Mouse (Mus musculus) lung, embryonic 14.5 days (tissue): Measurements from ENCODE around the gene Camk1g. TPM values are rescaled to one million over a fixed set of nuclear protein-coding genes. Genes with fewer than 3 reads are reported as not detected.

Source experiments
- ATAC-seq: fragments of 200-750 bp; cut with Nextera tagmentation; 2 replicates; pipeline ENCODE4 v1.8.0; 2017; ENCODE audit warnings: mild to moderate bottlenecking, moderate TSS enrichment, moderate library complexity; ENCODE audit not compliant: insufficient read depth
- DNase-seq: peaks from one replicate; pipeline ENCODE4 v3.0.0-alpha.2; 2015
- H3K27ac ChIP-seq: fragments of 300-500 bp; sonication (generic); 2 replicates; pipeline ENCODE4 v1.5.1; 2014; ENCODE audit warnings: low read depth, mild to moderate bottlenecking, moderate library complexity
- H3K27me3 ChIP-seq: fragments of 300-500 bp; sonication (generic); 2 replicates; pipeline ENCODE4 v1.6.1; 2014; ENCODE audit warnings: low read length, control low read depth; ENCODE audit not compliant: insufficient read depth
- H3K36me3 ChIP-seq: fragments of 300-500 bp; sonication (generic); 2 replicates; pipeline ENCODE4 v1.6.1; 2014; ENCODE audit warnings: control low read depth; ENCODE audit not compliant: insufficient read depth
- H3K4me1 ChIP-seq: fragments of 300-500 bp; sonication (generic); 2 replicates; pipeline ENCODE4 v1.6.1; 2014; ENCODE audit warnings: antibody characterized with exemption, control low read depth; ENCODE audit not compliant: insufficient read depth
- H3K4me2 ChIP-seq: fragments of 300-500 bp; sonication (generic); 2 replicates; pipeline ENCODE4 v1.6.1; 2014; ENCODE audit warnings: mild to moderate bottlenecking
- H3K4me3 ChIP-seq: fragments of 300-500 bp; sonication (generic); 2 replicates; pipeline ENCODE4 v1.5.1; 2014; ENCODE audit warnings: low read depth, low read length
- H3K9ac ChIP-seq: fragments of 300-500 bp; sonication (generic); 2 replicates; pipeline ENCODE4 v1.6.1; 2014
- H3K9me3 ChIP-seq: fragments of 300-500 bp; sonication (generic); 2 replicates; pipeline ENCODE4 v1.6.1; 2016; ENCODE audit warnings: low read depth, low read length, control low read depth
- CTCF ChIP-seq: IDR thresholded peaks from 2 replicates; pipeline ENCODE4 v1.5.1; 2016; ENCODE audit warnings: antibody characterized with exemption, low read depth
- WGBS: fragments of 180-500 bp; shearing (Covaris S2); extraction: QIAGEN DNeasy Blood & Tissue Kit; methylation state at CpG from one replicate; pipeline ENCODE4 v1.1.7; 2014; 5-methylcytosine and 5-hydroxymethylcytosine counted together
- polyA plus RNA-seq: library from polyadenylated mRNA; unstranded; fragments of >200 nt; fragmentation: Nextera tagmentation; extraction: Ambion mirVana; gene quantifications from 2 replicates; pipeline ENCODE4 v1.2.1, GENCODE M21; 2014

The Camk1g gene
- polyA plus RNA-seq, 1 experiment from 2014 or later: 28.4 TPM

- Histone ChIP-seq H3K4me1 (no peaks in the 10 kb centered on the region), H3K27ac (no peak overlapping the region), H3K27me3 (no peaks in the 10 kb centered on the region), H3K4me3 (no peak overlapping the region), H3K4me2 (no peak overlapping the region), H3K9ac (no peak overlapping the region), H3K36me3 (peaks cover 6% of the 10 kb centered on the region; the same call in 1 of the 2 replicates), H3K9me3 (no peaks in the 10 kb centered on the region)
- WGBS: 66% methylated on average over 4 of the region's 4 CpGs
- no peak for TF ChIP-seq CTCF
- DNase-seq (no peak), ATAC-seq (no peak)
These were observed 26.2 kb downstream of the Camk1g start for GRCm38 (mm10) chr1:193343853-193344252.

GRCm38 (mm10) chr1:193342198-193342946, 27.7 kb downstream of the Camk1g start:
- Histone ChIP-seq H3K27me3 (no peaks in the 10 kb centered on the region), H3K27ac (no peak overlapping the region), H3K4me2 (no peak overlapping the region), H3K9me3 (no peaks in the 10 kb centered on the region), H3K36me3 (no peaks in the 10 kb centered on the region), H3K4me1 (no peaks in the 10 kb centered on the region), H3K9ac (no peak overlapping the region), H3K4me3 (no peak overlapping the region)
- ATAC-seq: no peak; the same call in 1 of the 2 replicates
- no peak for DNase-seq
- TF ChIP-seq CTCF: no peak
- 69% methylated on average over 5 of the region's 5 CpGs for WGBS

- no peak overlapping the region for H3K9ac ChIP-seq
- no peaks in the 10 kb centered on the region for H3K9me3 ChIP-seq
- H3K4me2 ChIP-seq: no peak overlapping the region
- no peaks in the 10 kb centered on the region for H3K27me3 ChIP-seq
- WGBS: 78% methylated on average over 9 of the region's 9 CpGs
- no peaks in the 10 kb centered on the region for H3K4me1 ChIP-seq
- H3K27ac ChIP-seq: no peak overlapping the region
- H3K36me3 ChIP-seq: no peaks in the 10 kb centered on the region
- H3K4me3 ChIP-seq: no peak overlapping the region
- ATAC-seq (no peak), DNase-seq (no peak)
- TF ChIP-seq CTCF: no peak
These were observed 31.6 kb downstream of the Camk1g start for GRCm38 (mm10) chr1:193338363-193338995.

- no peak for TF ChIP-seq CTCF
- no peak overlapping the region for H3K4me2 ChIP-seq
- ATAC-seq (no peak), DNase-seq (no peak)
- no peaks in the 10 kb centered on the region for H3K4me1 ChIP-seq
- no peaks in the 10 kb centered on the region for H3K9me3 ChIP-seq
- no peaks in the 10 kb centered on the region for H3K36me3 ChIP-seq
- H3K27me3 ChIP-seq: no peaks in the 10 kb centered on the region
- no peak overlapping the region for H3K4me3 ChIP-seq
- H3K9ac ChIP-seq: no peak overlapping the region
- no peak overlapping the region for H3K27ac ChIP-seq
- 40% methylated on average over 4 of the region's 4 CpGs for WGBS
These were observed 32.2 kb downstream of the Camk1g start for GRCm38 (mm10) chr1:193337787-193338310.

DNA sequence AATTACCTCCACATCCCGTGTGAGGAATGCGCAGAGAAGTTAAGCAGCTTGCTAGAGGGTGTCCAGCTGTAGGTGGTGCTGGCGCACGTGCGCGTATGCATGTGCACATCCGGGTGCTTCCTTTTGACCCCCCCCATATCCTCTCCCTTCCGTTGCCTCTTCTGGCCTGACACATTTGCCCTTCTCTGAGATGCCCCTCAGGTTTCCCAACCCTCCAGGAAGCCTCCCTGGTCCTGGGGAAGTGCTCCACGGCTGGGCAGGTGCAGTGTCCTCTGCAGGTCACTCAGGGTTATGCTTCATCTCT, 33.1 kb downstream of the Camk1g start:
- no peaks in the 10 kb centered on the region for H3K9me3 ChIP-seq
- no peak for TF ChIP-seq CTCF
- H3K36me3 ChIP-seq: no peaks in the 10 kb centered on the region
- no peak for DNase-seq
- H3K4me2 ChIP-seq: no peak overlapping the region
- no peaks in the 10 kb centered on the region for H3K27me3 ChIP-seq
- H3K4me1 ChIP-seq: no peaks in the 10 kb centered on the region
- no peak for ATAC-seq
- no peak overlapping the region for H3K9ac ChIP-seq
- WGBS: 78% methylated on average over 9 of the region's 9 CpGs
- no peak overlapping the region for H3K27ac ChIP-seq
- no peak overlapping the region for H3K4me3 ChIP-seq

DNA sequence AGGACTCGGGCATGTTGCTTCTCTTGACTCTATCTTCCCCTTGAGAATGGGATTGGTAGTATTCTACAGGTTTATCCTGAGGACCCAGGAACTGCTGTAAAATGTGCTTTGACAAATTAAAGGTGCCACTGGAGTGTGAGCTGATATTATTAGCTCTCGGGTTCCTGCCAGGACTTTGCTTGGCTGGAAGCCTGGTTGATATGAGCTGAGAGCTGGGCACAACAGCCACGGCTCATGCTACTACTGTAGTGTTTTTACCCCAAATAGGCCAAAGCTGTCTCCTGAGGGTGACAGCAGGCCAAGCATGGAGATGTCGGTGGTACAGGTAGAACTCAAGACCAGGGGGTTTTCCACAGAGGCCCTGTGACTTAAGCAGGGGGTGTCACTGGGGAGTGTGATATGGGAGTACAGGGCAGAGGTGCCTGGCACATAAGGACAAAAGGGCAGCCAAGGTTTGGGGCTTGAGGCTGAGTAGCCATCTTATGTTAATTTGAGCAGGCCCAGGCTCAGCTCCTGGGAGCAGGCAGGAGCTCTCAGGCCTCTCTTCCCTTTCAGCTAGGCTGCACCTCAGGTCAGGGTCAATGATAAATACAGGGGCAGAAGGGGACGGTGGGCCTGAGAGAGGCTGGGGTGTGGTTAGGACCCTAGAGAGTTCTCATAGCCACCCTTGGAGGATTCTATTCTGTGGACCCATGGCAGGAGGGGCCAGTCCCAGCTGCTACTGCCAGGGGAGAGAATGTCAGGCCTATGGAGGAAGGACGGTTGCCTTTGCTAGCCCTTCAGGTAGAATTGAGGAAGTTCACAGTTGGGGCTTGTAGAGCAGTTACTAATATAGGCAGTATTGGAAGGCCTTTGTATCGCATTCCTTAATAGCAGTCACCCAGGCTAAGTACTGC, 33.7 kb downstream of the Camk1g start:
- 76% methylated on average over 7 of the region's 7 CpGs for WGBS
- no peak overlapping the region for H3K4me3 ChIP-seq
- no peak for DNase-seq
- no peak for TF ChIP-seq CTCF
- no peaks in the 10 kb centered on the region for H3K4me1 ChIP-seq
- no peaks in the 10 kb centered on the region for H3K9me3 ChIP-seq
- H3K9ac ChIP-seq: no peak overlapping the region
- no peaks in the 10 kb centered on the region for H3K36me3 ChIP-seq
- no peak overlapping the region for H3K4me2 ChIP-seq
- no peaks in the 10 kb centered on the region for H3K27me3 ChIP-seq
- no peak for ATAC-seq
- no peak overlapping the region for H3K27ac ChIP-seq

DNA sequence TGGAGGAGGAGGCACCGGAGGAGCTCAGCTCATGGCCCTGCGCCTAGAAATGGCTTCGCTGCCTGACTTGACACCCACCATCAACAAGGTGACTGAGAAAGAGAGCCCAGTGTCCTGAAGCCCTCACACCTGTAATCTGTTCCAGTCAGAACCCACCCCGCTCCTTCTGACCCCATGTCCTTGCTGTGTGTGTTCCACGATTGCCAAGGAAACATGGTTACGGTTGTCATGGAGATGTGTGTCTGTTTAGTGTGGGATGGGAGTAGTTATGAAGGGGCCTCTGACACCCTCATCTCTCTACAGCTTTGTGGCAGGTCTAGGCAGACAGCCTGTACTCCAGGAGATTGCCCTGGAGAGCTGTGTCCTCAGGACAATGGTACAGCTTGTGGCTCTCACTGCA, 35.6 kb downstream of the Camk1g start:
- no peak for TF ChIP-seq CTCF
- no peak overlapping the region for H3K9ac ChIP-seq
- DNase-seq: no peak
- no peak for ATAC-seq
- 64% methylated on average over 6 of the region's 6 CpGs for WGBS
- no peak overlapping the region for H3K27ac ChIP-seq
- no peaks in the 10 kb centered on the region for H3K4me1 ChIP-seq
- H3K27me3 ChIP-seq: no peaks in the 10 kb centered on the region
- H3K4me3 ChIP-seq: no peak overlapping the region
- H3K9me3 ChIP-seq: no peaks in the 10 kb centered on the region
- H3K36me3 ChIP-seq: no peaks in the 10 kb centered on the region
- no peak overlapping the region for H3K4me2 ChIP-seq
